In the genomic region with DNA sequence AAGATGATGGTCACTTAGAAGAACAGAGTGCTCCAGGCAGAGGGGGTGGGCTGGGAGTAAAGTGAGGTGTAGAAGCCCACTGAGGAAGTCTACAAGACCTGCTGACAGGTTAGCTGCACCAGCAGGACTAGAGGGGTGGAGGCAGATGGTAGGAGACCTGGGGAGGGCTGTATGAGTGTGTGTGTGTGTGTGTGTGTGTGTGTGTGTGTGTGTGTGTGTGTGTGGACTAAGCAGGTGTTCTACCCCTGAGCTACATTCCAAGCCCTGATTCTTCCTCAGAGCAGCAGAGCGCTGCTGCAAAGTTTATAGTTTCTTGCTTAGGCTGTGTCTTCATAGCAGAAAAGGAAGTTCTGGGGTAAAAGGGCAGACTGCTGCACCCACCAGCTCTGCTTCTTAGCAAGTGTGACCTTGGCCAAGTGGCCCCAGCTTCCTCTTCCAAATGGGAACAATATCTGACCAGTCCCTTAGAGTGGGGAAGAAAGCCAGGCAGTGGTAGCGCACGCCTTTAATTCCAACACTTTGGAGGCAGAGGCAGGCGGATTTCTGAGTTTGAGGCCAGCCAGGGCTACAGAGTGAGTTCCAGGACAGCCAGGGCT, we compare ENCODE assay signal across 12 mouse cellular contexts. TPM values are rescaled to one million over a fixed set of nuclear protein-coding genes. Genes with fewer than 3 reads are reported as not detected.
DNase-seq lines count a peak whose midpoint lies in the region; ATAC-seq and TF ChIP-seq lines count a peak whose summit lies in the region.
"Had no signal": no experiment of that assay in that cellular context is flagged by ENCODE, and none has a peak within 500 bp of the region (broad histone marks: within the 10 kb centered on the region; RNA-seq: fewer than 3 reads in every experiment).

No protein-coding gene starts in this region.

- H3K36me3 ChIP-seq in liver, embryonic 15.5 days (replicated peaks), result no peaks in the 10 kb centered on the region
- no peaks in the 10 kb centered on the region for H3K36me3 ChIP-seq in liver, embryonic 12.5 days
- H3K36me3 ChIP-seq in intestine, embryonic 15.5 days, result no peaks in the 10 kb centered on the region
- H3K36me3 ChIP-seq in small intestine, adult 2 months (ENCODE audit: control insufficient read depth, insufficient read depth, low read length), result no peaks in the 10 kb centered on the region
- H3K36me3 ChIP-seq: forebrain, embryonic 12.5 days; midbrain, embryonic 15.5 days had no signal

- intact Hi-C loops in heart, postnatal 25 days (cut with DNase I), result loop anchor here (2.0 kb wide), 1 partner anchor 17 kb away; no protein-coding TSS in a partner anchor
- intact Hi-C loops in left cerebral cortex, postnatal 25 days (cut with DNase I), result no loop called here

- peak overlapping the region; percentile 62 for H3K27ac ChIP-seq in liver, embryonic 15.5 days (replicated peaks)
- H3K27ac ChIP-seq in liver, embryonic 12.5 days, result no peak overlapping the region; the same call in 1 of the 2 replicates
- H3K27ac ChIP-seq in intestine, embryonic 15.5 days, result peak overlapping the region; percentile 68; the same call in 1 of the 2 replicates
- peak overlapping the region; percentile 26; the same call in 1 of the 2 replicates for H3K27ac ChIP-seq in small intestine, adult 2 months (ENCODE audit: insufficient read depth, low read depth, low read length)
- H3K27ac ChIP-seq: forebrain, embryonic 12.5 days; midbrain, embryonic 15.5 days had no signal

- DNase-seq in heart, adult 18-20 months, result peak; percentile 23 to 69
- DNase-seq in heart, postnatal 25 days (ENCODE audit: low spot score), result no peak
- no peak for DNase-seq in left cerebral cortex, adult 9 months (ENCODE audit: low spot score in 2 of 2)
- no peak for DNase-seq in left cerebral cortex, postnatal 25 days (ENCODE audit: low spot score in 2 of 2)

- no peak for TF ChIP-seq CTCF in small intestine, adult 2 months (IDR thresholded peaks at IDR 0.05; ENCODE audit: extremely low read depth, insufficient read length, insufficient replicate concordance, low read depth, low read length)

- TF ChIP-seq POLR2A in small intestine, adult 2 months (IDR thresholded peaks at IDR 0.05; ENCODE audit: low read depth, low read length), result no peak

- no peak overlapping the region for H3K9ac ChIP-seq in liver, embryonic 15.5 days
- no peak overlapping the region for H3K9ac ChIP-seq in liver, embryonic 12.5 days
- no peak overlapping the region for H3K9ac ChIP-seq in intestine, embryonic 15.5 days
- H3K9ac ChIP-seq: forebrain, embryonic 12.5 days; midbrain, embryonic 15.5 days had no signal

- no peak; the same call in 1 of the 2 replicates for ATAC-seq in liver, embryonic 15.5 days (ENCODE audit: insufficient read depth)
- no peak for ATAC-seq in liver, embryonic 12.5 days
- peak; percentile 26; the same call in 1 of the 2 replicates for ATAC-seq in intestine, embryonic 15.5 days
- ATAC-seq: midbrain, embryonic 15.5 days had no signal

- no peak overlapping the region for H3K4me3 ChIP-seq in liver, embryonic 15.5 days (replicated peaks)
- H3K4me3 ChIP-seq in liver, embryonic 12.5 days, result no peak overlapping the region
- H3K4me3 ChIP-seq in intestine, embryonic 15.5 days (replicated peaks), result no peak overlapping the region
- H3K4me3 ChIP-seq in small intestine, adult 2 months (ENCODE audit: low read depth, low read length), result no peak overlapping the region
- H3K4me3 ChIP-seq: forebrain, embryonic 12.5 days; midbrain, embryonic 15.5 days had no signal

- no peaks in the 10 kb centered on the region for H3K9me3 ChIP-seq in liver, embryonic 15.5 days (replicated peaks)
- H3K9me3 ChIP-seq in liver, embryonic 12.5 days (replicated peaks), result no peaks in the 10 kb centered on the region
- H3K9me3 ChIP-seq in intestine, embryonic 15.5 days, result no peaks in the 10 kb centered on the region
- H3K9me3 ChIP-seq: forebrain, embryonic 12.5 days; midbrain, embryonic 15.5 days had no signal

- 53% methylated on average over 4 of the region's 4 CpGs for WGBS in liver, embryonic 15.5 days (ENCODE audit: insufficient replicate concordance)
- 48% methylated on average over 4 of the region's 4 CpGs for WGBS in liver, embryonic 12.5 days (ENCODE audit: insufficient replicate concordance)
- WGBS in intestine, embryonic 15.5 days, result 78% methylated on average over 4 of the region's 4 CpGs
- WGBS in small intestine, adult 2 months, result 69% methylated on average over 4 of the region's 4 CpGs

- peaks cover 30% of the 10 kb centered on the region for H3K4me1 ChIP-seq in liver, embryonic 15.5 days (replicated peaks)
- H3K4me1 ChIP-seq in liver, embryonic 12.5 days, result peaks cover 28% of the 10 kb centered on the region
- peaks cover 36% of the 10 kb centered on the region for H3K4me1 ChIP-seq in intestine, embryonic 15.5 days (replicated peaks)
- H3K4me1 ChIP-seq in small intestine, adult 2 months (ENCODE audit: control insufficient read depth, insufficient read depth, insufficient read length, low read length), result peaks cover 4% of the 10 kb centered on the region; the same call in 1 of the 2 replicates
- H3K4me1 ChIP-seq: midbrain, embryonic 15.5 days had no signal

- no peaks in the 10 kb centered on the region for H3K27me3 ChIP-seq in liver, embryonic 15.5 days
- no peaks in the 10 kb centered on the region for H3K27me3 ChIP-seq in liver, embryonic 12.5 days (replicated peaks)
- no peaks in the 10 kb centered on the region for H3K27me3 ChIP-seq in intestine, embryonic 15.5 days (replicated peaks)
- H3K27me3 ChIP-seq in small intestine, adult 2 months (ENCODE audit: control insufficient read depth, insufficient read depth, low read length), result no peaks in the 10 kb centered on the region
- H3K27me3 ChIP-seq: forebrain, embryonic 12.5 days; midbrain, embryonic 15.5 days had no signal

- H3K4me2 ChIP-seq in liver, embryonic 15.5 days, result no peak overlapping the region
- H3K4me2 ChIP-seq in liver, embryonic 12.5 days, result no peak overlapping the region
- no peak overlapping the region for H3K4me2 ChIP-seq in intestine, embryonic 15.5 days (replicated peaks)
- H3K4me2 ChIP-seq: forebrain, embryonic 12.5 days; midbrain, embryonic 15.5 days had no signal

RNA-seq across cellular contexts. Expression of a gene that starts 18.2 kb away (rescaled TPM):
- 10 to 100 TPM; 17.7 to 19.2 TPM for total RNA-seq in heart, adult 18-20 months (2021)
- 10 to 100 TPM; 22.3 to 23.8 TPM for total RNA-seq in heart, postnatal 25 days (2021)
- polyA plus RNA-seq in liver, embryonic 15.5 days (2015; fragmentation: Nextera tagmentation; extraction: Ambion mirVana), result 5.2 and 6.3 TPM in 2 replicates
- 5.6 and 5.7 TPM in 2 replicates for polyA plus RNA-seq in liver, embryonic 12.5 days (2016; fragmentation: Nextera tagmentation; extraction: Ambion mirVana)
- 12.2 and 12.4 TPM in 2 replicates for polyA plus RNA-seq in intestine, embryonic 15.5 days (2015; fragmentation: Nextera tagmentation; extraction: Ambion mirVana)
- 9.0 and 10.8 TPM in 2 replicates for polyA plus RNA-seq in small intestine, adult 2 months (2012; rRNA removed)
- 10 to 100 TPM; 10.7 to 13.6 TPM for total RNA-seq in left cerebral cortex, postnatal 25 days (2021)

RNA-seq across cellular contexts. Expression of a gene that starts 18.8 kb away (rescaled TPM):
- total RNA-seq in heart, adult 18-20 months (2021), result 10 to 100 TPM; 13.9 to 14.6 TPM
- 10 to 100 TPM; 13.2 to 17.2 TPM for total RNA-seq in heart, postnatal 25 days (2021)
- 10.1 and 10.3 TPM in 2 replicates for polyA plus RNA-seq in liver, embryonic 15.5 days (2015; fragmentation: Nextera tagmentation; extraction: Ambion mirVana)
- polyA plus RNA-seq in liver, embryonic 12.5 days (2016; fragmentation: Nextera tagmentation; extraction: Ambion mirVana), result 18.3 and 20.9 TPM in 2 replicates
- 26.5 and 26.8 TPM in 2 replicates for polyA plus RNA-seq in intestine, embryonic 15.5 days (2015; fragmentation: Nextera tagmentation; extraction: Ambion mirVana)
- 17.4 and 33.0 TPM in 2 replicates for polyA plus RNA-seq in small intestine, adult 2 months (2012; rRNA removed)
- total RNA-seq in left cerebral cortex, postnatal 25 days (2021), result 10 to 100 TPM; 23.7 to 27.0 TPM

RNA-seq across cellular contexts. Expression of a gene that starts 36.0 kb away (rescaled TPM):
- under 1 TPM in 1 of 2 experiments, not detected in 1; 0.47 TPM for total RNA-seq in heart, adult 18-20 months (2021)
- total RNA-seq in heart, postnatal 25 days (2021), result not detected
- 0.17 and 0.21 TPM in 2 replicates for polyA plus RNA-seq in liver, embryonic 15.5 days (2015; fragmentation: Nextera tagmentation; extraction: Ambion mirVana)
- polyA plus RNA-seq in liver, embryonic 12.5 days (2016; fragmentation: Nextera tagmentation; extraction: Ambion mirVana), result 0.11 and 0.20 TPM in 2 replicates
- polyA plus RNA-seq in intestine, embryonic 15.5 days (2015; fragmentation: Nextera tagmentation; extraction: Ambion mirVana), result 0.18 TPM in 1 of 2 replicates, not detected in the other
- polyA plus RNA-seq in small intestine, adult 2 months (2012; rRNA removed), result not detected in 2 replicates
- under 1 TPM in 1 of 2 experiments, not detected in 1; 0.30 TPM for total RNA-seq in left cerebral cortex, postnatal 25 days (2021)
- total RNA-seq: common myeloid progenitor, adult 5-6 weeks had no signal

RNA-seq across cellular contexts. Expression of a gene that starts 45.6 kb away (rescaled TPM):
- 1 to 10 TPM; 1.3 to 1.7 TPM for total RNA-seq in heart, adult 18-20 months (2021)
- total RNA-seq in heart, postnatal 25 days (2021), result 1 to 10 TPM; 1.1 to 1.7 TPM
- 50.6 and 59.0 TPM in 2 replicates for polyA plus RNA-seq in liver, embryonic 15.5 days (2015; fragmentation: Nextera tagmentation; extraction: Ambion mirVana)
- 11.6 and 11.9 TPM in 2 replicates for polyA plus RNA-seq in liver, embryonic 12.5 days (2016; fragmentation: Nextera tagmentation; extraction: Ambion mirVana)
- 1.6 and 1.7 TPM in 2 replicates for polyA plus RNA-seq in intestine, embryonic 15.5 days (2015; fragmentation: Nextera tagmentation; extraction: Ambion mirVana)
- 0.76 and 2.2 TPM in 2 replicates for polyA plus RNA-seq in small intestine, adult 2 months (2012; rRNA removed)
- total RNA-seq in left cerebral cortex, postnatal 25 days (2021), result 1 to 10 TPM; 3.1 to 5.0 TPM
- total RNA-seq: common myeloid progenitor, adult 5-6 weeks had no signal

RNA-seq across cellular contexts. Expression of a gene that starts 52.3 kb away (rescaled TPM):
- not detected for total RNA-seq in heart, adult 18-20 months (2021)
- total RNA-seq in heart, postnatal 25 days (2021), result not detected
- 0.22 and 0.26 TPM in 2 replicates for polyA plus RNA-seq in liver, embryonic 15.5 days (2015; fragmentation: Nextera tagmentation; extraction: Ambion mirVana)
- 0.08 TPM in 1 of 2 replicates, not detected in the other for polyA plus RNA-seq in liver, embryonic 12.5 days (2016; fragmentation: Nextera tagmentation; extraction: Ambion mirVana)
- not detected in 2 replicates for polyA plus RNA-seq in intestine, embryonic 15.5 days (2015; fragmentation: Nextera tagmentation; extraction: Ambion mirVana)
- 0.06 TPM in 1 of 2 replicates, not detected in the other for polyA plus RNA-seq in small intestine, adult 2 months (2012; rRNA removed)
- under 1 TPM; 0.53 to 0.55 TPM for total RNA-seq in left cerebral cortex, postnatal 25 days (2021)
- total RNA-seq: common myeloid progenitor, adult 5-6 weeks; heart, postnatal 36 days had no signal
- polyA plus RNA-seq: midbrain, embryonic 15.5 days had no signal

Comparison
In these comparisons a context has a peak if more than half of its experiments do, and no peak if none do; other contexts are left out.
1. DNase-seq: peak in heart, adult 18-20 months (2 of 2); none in heart, postnatal 25 days (single experiment), left cerebral cortex, adult 9 months (0 of 2) and left cerebral cortex, postnatal 25 days (0 of 2).